Mouse (Mus musculus) stomach, embryonic 16.5 days (tissue): ENCODE measurements at regions not wholly inside any gene's neighbourhood (a gene's known extent, or its start where the extent isn't known, plus 50 kb on each side); places are given as distances from the start of the nearest gene placed in this dataset.

Experiments used
- ATAC-seq: fragments of 200-750 bp; cut with Nextera tagmentation; 2 replicates; pipeline ENCODE4 v1.8.0; 2017; ENCODE audit warnings: moderate number of reproducible peaks, moderate TSS enrichment; ENCODE audit not compliant: insufficient read depth, low FRiP score
- H3K27ac ChIP-seq: fragments of 300-500 bp; sonication (generic); 2 replicates; pipeline ENCODE4 v1.5.1; 2014; ENCODE audit warnings: low read length
- H3K27me3 ChIP-seq: fragments of 300-500 bp; sonication (generic); 2 replicates; pipeline ENCODE4 v1.6.1; 2014; ENCODE audit warnings: low read length, control low read depth, mixed read lengths; ENCODE audit not compliant: control insufficient read depth, insufficient read depth
- H3K36me3 ChIP-seq: fragments of 300-500 bp; sonication (generic); 2 replicates; pipeline ENCODE4 v1.6.1; 2014; ENCODE audit warnings: low read length; ENCODE audit not compliant: control insufficient read depth, insufficient read depth
- H3K4me1 ChIP-seq: fragments of 300-500 bp; sonication (generic); 2 replicates; pipeline ENCODE4 v1.6.1; 2014; ENCODE audit warnings: low read length, control low read depth, mixed read lengths; ENCODE audit not compliant: control insufficient read depth, insufficient read depth
- H3K4me2 ChIP-seq: fragments of 300-500 bp; sonication (generic); 2 replicates; pipeline ENCODE4 v1.6.1; 2014; ENCODE audit warnings: low read depth, low read length, mixed read lengths
- H3K4me3 ChIP-seq: fragments of 300-500 bp; sonication (generic); replicated peaks from 2 replicates; pipeline ENCODE4 v1.5.1; 2014; ENCODE audit warnings: mild to moderate bottlenecking, low read length
- H3K9ac ChIP-seq: fragments of 300-500 bp; sonication (generic); 2 replicates; pipeline ENCODE4 v1.6.1; 2014; ENCODE audit warnings: low read length
- H3K9me3 ChIP-seq: fragments of 300-500 bp; sonication (generic); replicated peaks from 2 replicates; pipeline ENCODE4 v1.6.1; 2016; ENCODE audit warnings: low read length, control low read depth; ENCODE audit not compliant: control insufficient read depth
- WGBS: fragments of 180-500 bp; shearing (Covaris S2); extraction: QIAGEN DNeasy Blood & Tissue Kit; methylation state at CpG from one replicate; pipeline ENCODE4 v1.1.7; 2014; 5-methylcytosine and 5-hydroxymethylcytosine counted together

DNA sequence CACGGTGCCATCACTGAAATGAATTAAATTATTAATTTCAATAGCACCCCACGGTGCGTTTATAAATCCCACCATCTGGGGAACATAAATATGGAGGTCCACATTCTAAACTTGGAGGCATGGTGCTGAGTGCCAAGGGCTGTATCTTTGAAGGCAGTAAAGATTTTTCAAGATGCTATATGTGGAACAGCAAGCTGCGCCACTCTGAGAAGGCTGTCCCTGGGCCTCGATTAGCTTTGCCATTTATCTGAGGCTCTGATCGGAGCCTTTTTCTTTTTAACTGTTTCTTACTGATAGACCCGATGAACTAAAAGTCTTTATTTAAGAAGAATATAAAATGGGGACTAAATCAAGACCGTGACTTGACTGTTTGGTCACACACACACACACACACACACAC is 114.5 kb upstream of the Prox1 start:
- no peak overlapping the region for H3K4me3 ChIP-seq
- H3K4me2 ChIP-seq: no peak overlapping the region
- 82% methylated on average over 8 of the region's 8 CpGs for WGBS
- H3K9ac ChIP-seq: no peak overlapping the region
- H3K27ac ChIP-seq: no peak overlapping the region
- H3K9me3 ChIP-seq: no peaks in the 10 kb centered on the region
- no peak for ATAC-seq
- no peaks in the 10 kb centered on the region for H3K36me3 ChIP-seq
- H3K4me1 ChIP-seq: no peaks in the 10 kb centered on the region
- H3K27me3 ChIP-seq: no peaks in the 10 kb centered on the region

DNA sequence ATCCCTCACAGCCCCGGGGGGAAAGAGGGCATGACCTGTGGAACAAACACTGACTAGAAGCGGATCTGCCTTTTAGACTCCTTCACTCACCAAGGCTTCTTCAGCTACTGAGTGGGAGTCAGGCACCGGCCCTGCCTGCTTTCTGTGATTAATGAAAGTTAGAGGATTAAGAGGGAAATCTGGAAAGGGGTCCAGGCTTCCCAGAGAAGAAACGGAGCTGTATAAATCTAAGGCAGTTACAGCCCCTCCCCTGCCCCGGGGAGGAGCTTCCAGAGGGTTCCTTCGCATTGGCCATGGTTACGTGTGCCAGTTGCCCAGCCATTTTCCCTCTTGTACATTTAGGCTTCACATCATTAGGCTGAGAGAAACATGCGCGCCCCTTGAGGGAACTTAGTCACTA is 113.6 kb upstream of the Prox1 start:
- Histone ChIP-seq H3K36me3 (no peaks in the 10 kb centered on the region), H3K27me3 (no peaks in the 10 kb centered on the region), H3K9me3 (no peaks in the 10 kb centered on the region), H3K4me2 (no peak overlapping the region), H3K27ac (no peak overlapping the region), H3K4me3 (no peak overlapping the region), H3K9ac (no peak overlapping the region), H3K4me1 (no peaks in the 10 kb centered on the region)
- WGBS: 46% methylated on average over 9 of the region's 9 CpGs
- no peak for ATAC-seq

DNA sequence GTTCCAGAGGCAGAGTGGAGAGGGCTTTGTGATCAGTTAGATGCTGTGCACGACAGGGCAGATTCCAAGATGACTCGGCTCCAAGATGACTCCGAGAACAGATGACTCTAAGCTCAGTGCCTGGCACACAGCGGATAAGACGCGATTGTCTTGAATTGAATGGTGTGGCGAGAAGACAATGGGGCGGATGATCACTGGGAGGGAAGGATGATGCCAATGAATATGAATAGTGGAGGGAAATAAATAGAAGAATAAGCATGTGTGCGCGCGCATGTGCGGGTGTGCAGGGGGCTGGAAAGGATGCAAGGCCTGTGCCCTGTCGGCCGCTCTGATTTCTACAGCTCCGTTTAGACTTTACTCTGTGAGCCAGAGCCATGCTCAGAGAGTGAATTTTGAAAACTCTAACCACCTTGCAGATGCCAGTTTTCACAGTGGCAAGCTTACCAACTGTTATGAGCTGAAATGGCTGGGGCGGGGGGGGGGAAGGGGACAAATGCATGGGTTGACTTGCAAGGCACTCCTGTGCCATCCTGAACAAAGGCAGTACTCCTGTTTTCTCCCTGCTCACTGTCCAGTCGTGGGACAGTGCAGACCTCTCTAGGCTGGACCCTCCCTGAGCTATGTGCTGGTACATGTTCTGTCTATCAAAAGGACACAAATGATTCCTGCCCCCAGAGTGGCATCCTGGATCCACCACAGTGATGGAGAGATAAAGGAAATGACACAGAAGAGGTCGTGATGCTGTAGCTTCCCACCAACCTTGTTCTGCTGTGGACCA is 109.8 kb upstream of the Prox1 start:
- H3K9ac ChIP-seq: no peak overlapping the region
- H3K4me2 ChIP-seq: no peak overlapping the region
- no peak overlapping the region for H3K4me3 ChIP-seq
- ATAC-seq: no peak
- no peaks in the 10 kb centered on the region for H3K36me3 ChIP-seq
- no peaks in the 10 kb centered on the region for H3K27me3 ChIP-seq
- H3K27ac ChIP-seq: no peak overlapping the region
- H3K4me1 ChIP-seq: no peaks in the 10 kb centered on the region
- WGBS: 89% methylated on average over 18 of the region's 18 CpGs
- no peaks in the 10 kb centered on the region for H3K9me3 ChIP-seq

DNA sequence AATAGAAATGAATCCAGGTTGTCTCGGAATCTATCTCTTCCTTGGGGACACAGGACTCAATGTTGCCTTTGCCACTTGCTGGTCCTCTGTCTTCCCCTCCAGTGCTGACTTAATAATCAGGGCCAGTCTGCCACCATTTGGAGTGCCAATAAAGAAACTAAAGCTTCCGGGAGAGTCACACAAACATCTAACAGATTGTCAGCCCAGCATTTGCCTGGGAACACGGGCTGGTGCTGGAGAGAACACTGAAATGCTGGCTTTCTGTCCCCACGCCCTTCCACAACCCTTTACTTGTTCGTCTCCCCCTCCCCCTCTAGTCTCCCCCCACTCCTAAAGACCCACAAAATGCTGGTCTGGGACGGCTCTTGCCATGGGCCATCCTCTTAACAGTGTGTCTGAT is 104.4 kb upstream of the Prox1 start:
- Histone ChIP-seq H3K27ac (no peak overlapping the region), H3K4me1 (no peaks in the 10 kb centered on the region), H3K4me2 (no peak overlapping the region), H3K9me3 (no peaks in the 10 kb centered on the region), H3K36me3 (no peaks in the 10 kb centered on the region), H3K9ac (no peak overlapping the region), H3K27me3 (no peaks in the 10 kb centered on the region), H3K4me3 (no peak overlapping the region)
- WGBS: 62% methylated on average over 6 of the region's 6 CpGs
- ATAC-seq: no peak

DNA sequence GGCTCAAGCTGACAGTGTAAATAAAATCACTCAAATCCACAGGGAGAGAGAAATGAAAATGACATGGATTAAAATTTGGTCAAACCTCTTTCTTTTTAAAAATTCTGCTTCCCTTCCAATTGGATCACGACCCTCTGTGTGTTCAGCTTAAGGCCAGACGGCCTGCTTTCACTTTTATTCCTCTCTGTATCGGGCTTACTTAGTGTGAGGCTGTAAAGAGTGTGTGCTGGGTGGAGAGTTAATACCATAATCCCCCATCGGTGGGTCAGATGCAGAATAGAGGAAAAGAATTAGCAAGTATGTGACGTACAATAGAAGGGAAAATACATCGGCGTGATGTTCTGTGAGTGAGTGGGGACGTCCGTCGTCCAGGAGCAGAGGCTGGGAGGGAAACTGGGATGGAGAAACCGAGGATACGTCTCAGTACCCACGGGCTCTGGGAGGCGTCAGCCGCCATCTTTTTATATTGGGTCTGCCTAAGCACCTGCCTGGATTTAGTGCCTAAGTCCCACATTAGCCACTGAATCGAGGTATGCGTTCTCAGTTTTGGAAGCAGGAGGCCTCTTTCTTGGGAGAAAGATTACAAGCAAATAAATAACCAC is 100.4 kb upstream of the Prox1 start:
- WGBS: 81% methylated on average over 17 of the region's 17 CpGs
- no peak for ATAC-seq
- Histone ChIP-seq H3K4me2 (no peak overlapping the region), H3K36me3 (no peaks in the 10 kb centered on the region), H3K9ac (no peak overlapping the region), H3K4me1 (no peaks in the 10 kb centered on the region), H3K4me3 (no peak overlapping the region), H3K27ac (no peak overlapping the region), H3K9me3 (no peaks in the 10 kb centered on the region), H3K27me3 (no peaks in the 10 kb centered on the region)

DNA sequence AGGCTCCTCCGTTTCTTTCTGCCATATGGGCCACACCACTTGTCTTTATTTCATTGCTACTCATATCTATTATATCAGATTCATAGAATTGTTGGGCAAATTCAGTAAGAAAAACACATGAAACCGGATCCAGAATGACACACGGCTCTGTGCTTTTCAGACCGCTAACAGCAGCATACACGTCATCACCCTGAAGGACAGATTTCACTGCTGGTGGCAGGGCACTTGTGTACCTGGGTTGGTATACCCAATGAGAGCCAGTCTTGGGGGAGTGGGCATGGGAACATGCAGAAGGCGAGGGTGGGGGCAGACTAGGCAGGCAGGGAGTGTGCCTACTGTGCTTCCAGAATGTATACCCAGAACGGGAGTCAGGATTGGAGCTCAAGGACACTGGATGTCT is 98.7 kb upstream of the Prox1 start:
- Histone ChIP-seq H3K9me3 (no peaks in the 10 kb centered on the region), H3K4me3 (no peak overlapping the region), H3K27me3 (no peaks in the 10 kb centered on the region), H3K36me3 (no peaks in the 10 kb centered on the region), H3K9ac (no peak overlapping the region), H3K4me1 (no peaks in the 10 kb centered on the region), H3K4me2 (no peak overlapping the region), H3K27ac (no peak overlapping the region)
- 85% methylated on average over 7 of the region's 7 CpGs for WGBS
- no peak for ATAC-seq

DNA sequence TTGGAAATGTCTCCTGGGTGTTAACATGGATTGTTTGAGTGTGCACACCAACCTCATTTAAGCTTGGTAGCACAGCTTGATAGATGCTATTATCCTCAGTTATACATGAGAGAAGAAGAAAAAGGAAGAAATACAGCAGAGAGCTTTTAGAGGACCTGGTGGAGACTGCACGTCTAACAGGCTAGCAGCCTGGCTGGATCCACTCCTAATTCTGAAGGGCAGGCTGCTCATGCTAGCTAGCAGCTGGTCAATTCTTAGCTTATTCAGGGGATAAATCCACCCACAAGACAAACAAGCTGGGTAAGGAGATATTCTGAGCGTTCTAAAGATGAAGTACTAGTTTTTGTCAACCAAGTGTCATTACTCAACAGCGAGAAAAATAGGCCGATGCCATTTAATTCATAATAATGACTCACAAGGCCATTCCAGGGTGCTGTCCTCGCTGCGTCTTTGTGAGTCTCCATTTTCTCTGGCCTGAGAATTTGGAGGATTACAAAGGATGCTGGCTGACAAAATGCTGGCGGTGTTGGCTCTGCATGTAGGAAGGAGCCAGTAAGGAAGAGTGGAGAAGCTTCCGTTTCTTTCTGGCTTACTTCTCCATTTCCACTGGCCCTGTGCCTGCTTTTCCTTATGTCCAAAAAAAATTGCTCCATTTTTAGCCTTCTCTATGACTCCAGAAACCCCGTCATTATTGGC is 94.7 kb upstream of the Prox1 start:
- H3K9me3 ChIP-seq: no peaks in the 10 kb centered on the region
- no peak overlapping the region for H3K4me2 ChIP-seq
- H3K27me3 ChIP-seq: no peaks in the 10 kb centered on the region
- WGBS: 58% methylated on average over 9 of the region's 9 CpGs
- H3K4me3 ChIP-seq: no peak overlapping the region
- ATAC-seq: no peak
- H3K9ac ChIP-seq: no peak overlapping the region
- H3K27ac ChIP-seq: no peak overlapping the region
- no peaks in the 10 kb centered on the region for H3K4me1 ChIP-seq
- H3K36me3 ChIP-seq: no peaks in the 10 kb centered on the region

DNA sequence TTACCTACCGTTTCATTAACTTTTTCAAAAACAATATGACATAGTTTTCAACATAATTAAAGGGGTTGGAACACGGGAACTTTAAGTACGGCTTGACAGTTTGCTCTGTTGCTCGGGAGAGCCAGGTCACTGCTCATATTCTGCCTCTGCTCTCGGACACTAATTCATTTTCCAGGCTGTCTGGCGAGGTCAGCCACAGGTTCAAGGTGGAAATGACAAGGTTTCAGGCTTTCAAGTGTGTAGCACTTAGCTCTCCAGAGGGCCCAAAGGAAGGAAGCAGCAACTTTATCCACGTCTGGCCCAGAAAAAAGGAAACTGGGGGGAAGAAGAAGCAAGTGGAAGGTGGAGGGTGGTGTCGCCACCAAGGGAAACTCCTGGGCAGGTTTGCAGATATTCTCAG is 94.0 kb upstream of the Prox1 start:
- Histone ChIP-seq H3K36me3 (no peaks in the 10 kb centered on the region), H3K27ac (no peak overlapping the region), H3K4me1 (no peaks in the 10 kb centered on the region), H3K9ac (no peak overlapping the region), H3K9me3 (no peaks in the 10 kb centered on the region), H3K4me3 (no peak overlapping the region), H3K27me3 (no peaks in the 10 kb centered on the region), H3K4me2 (no peak overlapping the region)
- WGBS: 61% methylated on average over 8 of the region's 8 CpGs
- ATAC-seq: no peak

DNA sequence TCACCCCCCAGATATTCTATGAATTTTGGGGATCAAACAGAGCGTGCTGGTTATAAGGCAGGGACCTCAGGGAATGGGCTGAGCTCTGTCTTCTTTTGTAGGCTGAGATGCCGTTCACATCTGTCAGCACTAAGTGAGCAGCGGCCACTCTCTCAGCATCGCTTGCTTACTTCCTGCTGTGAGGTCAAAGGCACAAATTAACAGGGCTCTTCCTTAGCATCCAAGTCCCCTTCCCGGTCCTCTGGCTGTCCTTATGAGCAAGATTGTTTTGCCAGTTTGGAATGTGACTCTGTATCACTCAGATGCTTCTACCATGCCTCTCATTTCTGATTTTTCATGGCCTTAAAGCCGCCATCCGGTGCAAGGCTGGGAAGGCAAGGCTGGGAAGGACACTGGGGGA is 93.1 kb upstream of the Prox1 start:
- ATAC-seq: no peak
- 56% methylated on average over 7 of the region's 7 CpGs for WGBS
- no peak overlapping the region for H3K27ac ChIP-seq

More for the DNA sequence above, 93.1 kb upstream of the Prox1 start:
- no peaks in the 10 kb centered on the region for H3K27me3 ChIP-seq
- H3K4me3 ChIP-seq: no peak overlapping the region
- no peak overlapping the region for H3K9ac ChIP-seq
- no peaks in the 10 kb centered on the region for H3K36me3 ChIP-seq
- H3K4me2 ChIP-seq: no peak overlapping the region
- H3K4me1 ChIP-seq: no peaks in the 10 kb centered on the region
- H3K9me3 ChIP-seq: no peaks in the 10 kb centered on the region
